Mouse (Mus musculus) v-Abl transformed pro-B cells (cell line): Measurements from ENCODE around the gene Uhmk1.

Experiments used
- in situ Hi-C, 2 experiments: fragments of 400-800 bp; cut with MboI; formaldehyde crosslinking; loops; one replicate each; pipeline ENCODE4 v1.15.1; 2025; ENCODE audit not compliant: unreplicated experiment in 2 of 2

Gene Uhmk1

GRCm38 (mm10) chr1:170176661-170177239, 38.4 kb downstream of the Uhmk1 start:
- in situ Hi-C loops = loop anchor here in 1 of 2 experiments (10.0 kb wide), 1 partner anchor 202 kb away; no protein-coding TSS in a partner anchor

- in situ Hi-C loops = loop anchor here in 1 of 2 experiments (10.0 kb wide), 1 partner anchor 201 kb away; no protein-coding TSS in a partner anchor
Observed at GRCm38 (mm10) chr1:170175848-170176247, 39.3 kb downstream of the Uhmk1 start.

- in situ Hi-C loops = loop anchor here in 1 of 2 experiments (10.0 kb wide), 1 partner anchor 200 kb away; no protein-coding TSS in a partner anchor
Observed at GRCm38 (mm10) chr1:170174814-170175332, 40.3 kb downstream of the Uhmk1 start, which contains the start of gene Uap1. Uap1 (minus strand) TSS chr1:170174957.

GRCm38 (mm10) chr1:170173991-170174813, 41.0 kb downstream of the Uhmk1 start:
- in situ Hi-C loops = loop anchor here in 1 of 2 experiments (10.0 kb wide), 1 partner anchor 199 kb away; no protein-coding TSS in a partner anchor

GRCm38 (mm10) chr1:170167781-170168180, 47.4 kb downstream of the Uhmk1 start:
- in situ Hi-C loops = no loop called here

- in situ Hi-C loops = no loop called here
Observed at GRCm38 (mm10) chr1:170164913-170165312, 50.3 kb downstream of the Uhmk1 start.

GRCm38 (mm10) chr1:170164053-170164614, 51.1 kb downstream of the Uhmk1 start:
- in situ Hi-C loops = no loop called here

GRCm38 (mm10) chr1:170163398-170163943, 51.7 kb downstream of the Uhmk1 start:
- in situ Hi-C loops = no loop called here

GRCm38 (mm10) chr1:170161852-170162251, 53.3 kb downstream of the Uhmk1 start:
- in situ Hi-C loops = no loop called here

- in situ Hi-C loops = no loop called here
Observed at GRCm38 (mm10) chr1:170160397-170160938, 54.7 kb downstream of the Uhmk1 start.

- in situ Hi-C loops = no loop called here
Observed at GRCm38 (mm10) chr1:170159707-170160106, 55.5 kb downstream of the Uhmk1 start.

GRCm38 (mm10) chr1:170155761-170156160, 59.4 kb downstream of the Uhmk1 start:
- in situ Hi-C loops = no loop called here

GRCm38 (mm10) chr1:170155298-170155697, 59.9 kb downstream of the Uhmk1 start:
- in situ Hi-C loops = no loop called here

- in situ Hi-C loops = no loop called here
Observed at GRCm38 (mm10) chr1:170153986-170154385, 61.2 kb downstream of the Uhmk1 start.

- in situ Hi-C loops = no loop called here
Observed at GRCm38 (mm10) chr1:170152552-170152951, 62.6 kb downstream of the Uhmk1 start.

GRCm38 (mm10) chr1:170150870-170151269, 64.3 kb downstream of the Uhmk1 start:
- in situ Hi-C loops = no loop called here

- in situ Hi-C loops = loop anchor here in 1 of 2 experiments (25.0 kb wide), 1 partner anchor 1937 kb away; no protein-coding TSS in a partner anchor
Observed at GRCm38 (mm10) chr1:170149756-170150155, 65.4 kb downstream of the Uhmk1 start.

- in situ Hi-C loops = loop anchor here in 1 of 2 experiments (25.0 kb wide), 1 partner anchor 1936 kb away; no protein-coding TSS in a partner anchor
Observed at GRCm38 (mm10) chr1:170148536-170148935, 66.7 kb downstream of the Uhmk1 start.

- in situ Hi-C loops = loop anchor here in 1 of 2 experiments (25.0 kb wide), 1 partner anchor 1936 kb away; no protein-coding TSS in a partner anchor
Observed at GRCm38 (mm10) chr1:170147651-170148448, 67.3 kb downstream of the Uhmk1 start.
